Mouse (Mus musculus): Measurements from ENCODE around the gene Sipa1l1. TPM values are rescaled to one million over a fixed set of nuclear protein-coding genes. Genes with fewer than 3 reads are reported as not detected.

The Sipa1l1 gene
- total and polyA plus RNA-seq, 3 experiments, result 13.6 to 36.7 (median 23.6) TPM

DNA sequence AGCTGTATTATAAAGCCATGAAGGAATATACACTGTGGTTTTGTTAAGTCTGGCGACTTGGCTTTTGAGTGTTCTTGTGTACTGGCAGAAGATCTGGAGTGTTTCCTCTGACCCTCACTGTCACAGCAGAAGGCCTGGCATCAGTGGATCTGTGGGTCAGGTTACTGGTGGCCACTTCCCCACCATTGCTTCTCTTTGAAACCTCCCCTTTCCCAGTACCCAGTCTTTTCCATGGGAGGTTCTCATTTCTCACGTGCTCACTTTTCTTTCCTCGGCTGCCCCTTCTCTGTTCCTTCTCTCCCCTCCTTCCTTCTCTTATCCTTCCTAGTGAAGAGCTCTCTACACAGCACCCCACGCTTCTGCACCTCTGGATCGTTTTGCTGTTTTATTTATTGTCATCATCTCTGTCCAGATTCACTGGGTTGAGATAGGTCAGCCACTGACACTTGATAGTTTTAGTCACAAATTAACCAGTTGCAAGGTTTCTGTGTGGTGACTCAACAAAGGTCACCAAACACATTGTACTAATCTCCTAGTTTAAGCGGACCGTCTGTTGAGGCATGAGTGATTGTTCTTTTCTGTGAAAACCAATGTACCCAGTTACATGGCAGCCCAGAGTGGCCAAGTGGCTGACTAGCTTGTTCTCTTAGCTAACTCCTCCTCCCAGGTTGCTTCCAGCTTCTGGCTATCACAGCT, 150.5 kb downstream of the Sipa1l1 start:
- H3K27ac ChIP-seq (ENCODE audit: insufficient read depth, low read depth), result no peak overlapping the region
- dilution Hi-C loops (cut with MboI; ENCODE audit: extremely low pct_ligation_motif_present, extremely low pct_unique_long_range_greater_than_20kb, low sequenced_read_pairs) (no loop called here), in situ Hi-C loops (cut with MboI; ENCODE audit: low pct_ligation_motif_present, low pct_unique_long_range_greater_than_20kb, low sequenced_read_pairs) (no loop called here)
- no peaks in the 10 kb centered on the region for H3K9me3 ChIP-seq (replicated peaks; ENCODE audit: low read length)
- peaks cover 5 to 11% of the 10 kb centered on the region in 2 experiments; a peak in 2 of 4 replicates for H3K4me1 ChIP-seq (ENCODE audit: control insufficient read depth in 1 of 2, insufficient read depth in 2 of 2)
- no peak overlapping the region for H3K4me2 ChIP-seq (ENCODE audit: insufficient read depth, low read depth, poor library complexity, severe bottlenecking)
- no peaks in the 10 kb centered on the region for H3K27me3 ChIP-seq (replicated peaks)
- TF ChIP-seq ZMIZ1 (IDR thresholded peaks at IDR 0.05; ENCODE audit: low read depth, low read length) (no peak), IRF4 (IDR thresholded peaks at IDR 0.05; ENCODE audit: low read depth, low read length) (no peak), MAX (IDR thresholded peaks at IDR 0.05; ENCODE audit: low read length) (no peak), SMC3 (IDR thresholded peaks at IDR 0.05; ENCODE audit: low read depth, low read length) (no peak), GABPA (IDR thresholded peaks at IDR 0.05; ENCODE audit: insufficient replicate concordance, low read depth, low read length) (no peak), ELF1 (IDR thresholded peaks at IDR 0.05; ENCODE audit: low read depth, low read length) (no peak), USF1 (IDR thresholded peaks at IDR 0.05; ENCODE audit: low read depth, low read length) (no peak), POLR2AphosphoS2 (IDR thresholded peaks at IDR 0.05; ENCODE audit: low read depth, low read length) (no peak), CHD2 (IDR thresholded peaks at IDR 0.05; ENCODE audit: low read length) (no peak), MAZ (IDR thresholded peaks at IDR 0.05; ENCODE audit: low read depth, low read length) (no peak), TBP (conservative IDR thresholded peaks at IDR 0.05; ENCODE audit: low read depth, low read length) (no peak), CTCF (conservative IDR thresholded peaks at IDR 0.05 in 1 of 2, IDR thresholded peaks at IDR 0.05 in 1 of 2; ENCODE audit: low read depth in 2 of 2, low read length in 2 of 2) (no peak), ZC3H11A (IDR thresholded peaks at IDR 0.05; ENCODE audit: low read depth, low read length) (no peak), JUND (conservative IDR thresholded peaks at IDR 0.05; ENCODE audit: low read depth, low read length) (no peak), RCOR1 (conservative IDR thresholded peaks at IDR 0.05; ENCODE audit: low read depth, low read length) (no peak), NELFE (IDR thresholded peaks at IDR 0.05; ENCODE audit: low read depth, low read length) (no peak), SIN3A (IDR thresholded peaks at IDR 0.05; ENCODE audit: low read length) (no peak), MYC (IDR thresholded peaks at IDR 0.05; ENCODE audit: low read depth, low read length) (no peak), POLR2A (IDR thresholded peaks at IDR 0.05; ENCODE audit: low read depth, low read length) (no peak)
- H3K79me2 ChIP-seq (replicated peaks; ENCODE audit: control insufficient read depth, extremely low read depth, insufficient read depth, poor library complexity, severe bottlenecking), result no peaks in the 10 kb centered on the region
- no peak for DNase-seq (ENCODE audit: extremely low read depth)
- H3K4me3 ChIP-seq (replicated peaks in 1 of 3; ENCODE audit: low read depth in 2 of 3, low read length in 2 of 3, poor library complexity in 1 of 3), result no peak overlapping the region
- H3K36me3 ChIP-seq (replicated peaks in 1 of 2; ENCODE audit: control insufficient read depth in 1 of 2, insufficient read depth in 1 of 2, low read length in 1 of 2), result peaks cover 0 to 9% of the 10 kb centered on the region in 2 experiments
- H3K9ac ChIP-seq (ENCODE audit: insufficient read depth, low read depth), result no peak overlapping the region

DNA sequence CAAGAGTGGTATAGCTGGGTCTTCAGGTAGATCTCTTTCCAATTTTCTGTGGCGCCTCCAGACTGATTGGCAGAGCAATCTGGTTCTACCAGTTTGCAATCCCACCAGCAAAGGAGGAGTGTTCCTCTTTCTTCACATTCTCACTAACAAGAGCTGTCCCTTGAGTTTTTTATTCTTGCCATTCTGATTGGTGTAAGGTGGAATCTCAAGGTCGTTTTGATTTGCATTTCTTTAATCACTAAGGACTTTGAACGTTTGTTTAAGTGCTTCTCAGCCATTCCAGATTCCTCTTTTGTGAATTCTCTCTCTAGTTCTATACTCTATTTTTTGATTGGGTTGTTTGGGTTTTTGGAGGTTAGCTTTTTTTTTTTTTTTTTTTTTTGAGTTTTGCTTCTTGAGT, 151.1 kb downstream of the Sipa1l1 start:
- Histone ChIP-seq H3K9me3 (replicated peaks; ENCODE audit: low read length) (no peaks in the 10 kb centered on the region), H3K4me1 (ENCODE audit: control insufficient read depth in 1 of 2, insufficient read depth in 2 of 2) (peaks cover 5 to 11% of the 10 kb centered on the region in 2 experiments; a peak in 2 of 4 replicates), H3K4me2 (ENCODE audit: insufficient read depth, low read depth, poor library complexity, severe bottlenecking) (no peak overlapping the region), H3K79me2 (replicated peaks; ENCODE audit: control insufficient read depth, extremely low read depth, insufficient read depth, poor library complexity, severe bottlenecking) (no peaks in the 10 kb centered on the region), H3K27me3 (replicated peaks) (no peaks in the 10 kb centered on the region), H3K36me3 (replicated peaks in 1 of 2; ENCODE audit: control insufficient read depth in 1 of 2, insufficient read depth in 1 of 2, low read length in 1 of 2) (peaks cover 0 to 8% of the 10 kb centered on the region in 2 experiments), H3K9ac (ENCODE audit: insufficient read depth, low read depth) (no peak overlapping the region), H3K27ac (ENCODE audit: insufficient read depth, low read depth) (no peak overlapping the region), H3K4me3 (replicated peaks in 1 of 3; ENCODE audit: low read depth in 2 of 3, low read length in 2 of 3, poor library complexity in 1 of 3) (no peak overlapping the region)
- DNase-seq (ENCODE audit: extremely low read depth), result no peak
- no peak for TF ChIP-seq CTCF (conservative IDR thresholded peaks at IDR 0.05 in 1 of 2, IDR thresholded peaks at IDR 0.05 in 1 of 2; ENCODE audit: low read depth in 2 of 2, low read length in 2 of 2)
- no peak for TF ChIP-seq ZKSCAN1 (IDR thresholded peaks at IDR 0.05; ENCODE audit: borderline replicate concordance, low read depth, low read length)
- no peak for TF ChIP-seq MYC (IDR thresholded peaks at IDR 0.05; ENCODE audit: low read depth, low read length)
- TF ChIP-seq ZNF384 (IDR thresholded peaks at IDR 0.05; ENCODE audit: low read depth, low read length), result no peak
- TF ChIP-seq CHD2 (IDR thresholded peaks at IDR 0.05; ENCODE audit: low read length), result no peak
- TF ChIP-seq BHLHE40 (IDR thresholded peaks at IDR 0.05; ENCODE audit: low read depth, low read length), result no peak
- in situ Hi-C loops (cut with MboI; ENCODE audit: low pct_ligation_motif_present, low pct_unique_long_range_greater_than_20kb, low sequenced_read_pairs), result no loop called here
- dilution Hi-C loops (cut with MboI; ENCODE audit: extremely low pct_ligation_motif_present, extremely low pct_unique_long_range_greater_than_20kb, low sequenced_read_pairs), result no loop called here
